Mouse (Mus musculus): ENCODE measurements around the gene Samd14.
A peak's percentile ranks its signal among the peaks of the same experiment; 100 is the strongest.

Samd14 gene

GRCm38 (mm10) chr11:94989562-94990017 lies 20.1 kb upstream of the Samd14 start:
- peak; percentile 87 for DNase-seq (ENCODE audit: low read depth, low spot score)

GRCm38 (mm10) chr11:94990102-94990748 lies 19.5 kb upstream of the Samd14 start:
- DNase-seq (ENCODE audit: low read depth, low spot score) = no peak

GRCm38 (mm10) chr11:94990749-94991577 lies 18.7 kb upstream of the Samd14 start, which contains the start of gene Ppp1r9b:
Gene Ppp1r9b, plus strand, starts transcription at chr11:94991035.
- DNase-seq (ENCODE audit: low read depth, low spot score) = peak; percentile 91

- DNase-seq (ENCODE audit: low read depth, low spot score) = peak; percentile 63
Observed at GRCm38 (mm10) chr11:94991641-94992479, 17.8 kb upstream of the Samd14 start.

- no peak for DNase-seq (ENCODE audit: low read depth, low spot score)
Observed at GRCm38 (mm10) chr11:94992480-94992753, 17.3 kb upstream of the Samd14 start.

GRCm38 (mm10) chr11:94992754-94993606 lies 16.7 kb upstream of the Samd14 start:
- peak; percentile 60 for DNase-seq (ENCODE audit: low read depth, low spot score)

- no peak for DNase-seq (ENCODE audit: low read depth, low spot score)
Observed at GRCm38 (mm10) chr11:94994208-94994814, 15.4 kb upstream of the Samd14 start.

GRCm38 (mm10) chr11:94994947-94995772 lies 14.5 kb upstream of the Samd14 start:
- no peak for DNase-seq (ENCODE audit: low read depth, low spot score)

GRCm38 (mm10) chr11:94996101-94996500 lies 13.6 kb upstream of the Samd14 start:
- DNase-seq (ENCODE audit: low read depth, low spot score) = no peak

GRCm38 (mm10) chr11:94996984-94997383 lies 12.7 kb upstream of the Samd14 start:
- no peak for DNase-seq (ENCODE audit: low read depth, low spot score)

GRCm38 (mm10) chr11:94997596-94997995 lies 12.1 kb upstream of the Samd14 start:
- peak; percentile 43 for DNase-seq (ENCODE audit: low read depth, low spot score)

- peak; percentile 76 for DNase-seq (ENCODE audit: low read depth, low spot score)
Observed at GRCm38 (mm10) chr11:94998041-94998531, 11.6 kb upstream of the Samd14 start.

- DNase-seq (ENCODE audit: low read depth, low spot score) = no peak
Observed at GRCm38 (mm10) chr11:95000128-95000527, 9.6 kb upstream of the Samd14 start.

GRCm38 (mm10) chr11:95000548-95000947 lies 9.1 kb upstream of the Samd14 start:
- peak; percentile 77 for DNase-seq (ENCODE audit: low read depth, low spot score)

- peak; percentile 74 for DNase-seq (ENCODE audit: low read depth, low spot score)
Observed at GRCm38 (mm10) chr11:95001058-95001457, 8.6 kb upstream of the Samd14 start.

- no peak for DNase-seq (ENCODE audit: low read depth, low spot score)
Observed at GRCm38 (mm10) chr11:95001584-95002347, 7.9 kb upstream of the Samd14 start.

- DNase-seq (ENCODE audit: low read depth, low spot score) = no peak
Observed at GRCm38 (mm10) chr11:95002705-95003104, 7.0 kb upstream of the Samd14 start.

- no peak for DNase-seq (ENCODE audit: low read depth, low spot score)
Observed at GRCm38 (mm10) chr11:95004136-95004936, 5.3 kb upstream of the Samd14 start.
